Mouse (Mus musculus) kidney, postnatal 0 days (tissue): Measurements from ENCODE around the gene Fam174a. TPM values are rescaled to one million over a fixed set of nuclear protein-coding genes. Genes with fewer than 3 reads are reported as not detected.

Source experiments
- ATAC-seq: fragments of 200-750 bp; cut with Nextera tagmentation; replicated peaks from 2 replicates; pipeline ENCODE4 v1.8.0; 2017; ENCODE audit warnings: low read depth, moderate number of reproducible peaks, moderate TSS enrichment, moderate library complexity; ENCODE audit not compliant: low FRiP score
- DNase-seq: peaks from one replicate; pipeline ENCODE4 v3.0.0-alpha.2; 2016; ENCODE audit warnings: low spot score
- H3K27ac ChIP-seq: fragments of 300-500 bp; sonication (generic); 2 replicates; pipeline ENCODE4 v1.5.1; 2014; ENCODE audit warnings: mild to moderate bottlenecking
- H3K27me3 ChIP-seq: fragments of 300-500 bp; sonication (generic); 2 replicates; pipeline ENCODE4 v1.6.1; 2014; ENCODE audit warnings: low read length, mixed read lengths; ENCODE audit not compliant: insufficient read depth
- H3K36me3 ChIP-seq: fragments of 300-500 bp; sonication (generic); 2 replicates; pipeline ENCODE4 v1.6.1; 2014; ENCODE audit warnings: low read length, mixed read lengths; ENCODE audit not compliant: insufficient read depth
- H3K4me1 ChIP-seq: fragments of 300-500 bp; sonication (generic); replicated peaks from 2 replicates; pipeline ENCODE4 v1.6.1; 2014; ENCODE audit warnings: antibody characterized with exemption, low read length, mixed read lengths; ENCODE audit not compliant: insufficient read depth
- H3K4me2 ChIP-seq: fragments of 300-500 bp; sonication (generic); 2 replicates; pipeline ENCODE4 v1.6.1; 2014; ENCODE audit warnings: mild to moderate bottlenecking, low read length, moderate library complexity, mixed read lengths
- H3K4me3 ChIP-seq: fragments of 300-500 bp; sonication (generic); replicated peaks from 2 replicates; pipeline ENCODE4 v1.5.1; 2014; ENCODE audit warnings: low read depth, low read length
- H3K9ac ChIP-seq: fragments of 300-500 bp; sonication (generic); 2 replicates; pipeline ENCODE4 v1.6.1; 2014; ENCODE audit warnings: low read depth, low read length
- H3K9me3 ChIP-seq: fragments of 300-500 bp; sonication (generic); replicated peaks from 2 replicates; pipeline ENCODE4 v1.6.1; 2016; ENCODE audit warnings: low read length, inconsistent platforms, mixed read lengths
- CTCF ChIP-seq: IDR thresholded peaks from 2 replicates; pipeline ENCODE4 v1.5.1; 2016; ENCODE audit warnings: antibody characterized with exemption, low read depth, mild to moderate bottlenecking, moderate library complexity
- WGBS: fragments of 180-500 bp; shearing (Covaris S2); extraction: QIAGEN DNeasy Blood & Tissue Kit; methylation state at CpG from one replicate; pipeline ENCODE4 v1.1.7; 2014; 5-methylcytosine and 5-hydroxymethylcytosine counted together
- polyA plus RNA-seq: library from polyadenylated mRNA; unstranded; fragments of >200 nt; fragmentation: Nextera tagmentation; extraction: Ambion mirVana; gene quantifications from 2 replicates; pipeline ENCODE4 v1.2.1, GENCODE M21; 2015

Fam174a gene
- polyA plus RNA-seq, 1 experiment from 2014 or later = 47.6 TPM

- WGBS = 80% methylated on average over 6 of the region's 6 CpGs
- H3K27ac ChIP-seq = no peak overlapping the region
- no peak for DNase-seq
- H3K4me3 ChIP-seq = no peak overlapping the region
- H3K27me3 ChIP-seq = no peaks in the 10 kb centered on the region
- peaks cover 5% of the 10 kb centered on the region; the same call in 1 of the 2 replicates for H3K4me1 ChIP-seq
- ATAC-seq = no peak
- H3K36me3 ChIP-seq = no peaks in the 10 kb centered on the region
- TF ChIP-seq CTCF = no peak
- H3K9me3 ChIP-seq = no peaks in the 10 kb centered on the region
- H3K9ac ChIP-seq = no peak overlapping the region
- H3K4me2 ChIP-seq = no peak overlapping the region
Observed at GRCm38 (mm10) chr1:95315981-95316380, 2.6 kb downstream of the Fam174a start.

GRCm38 (mm10) chr1:95322219-95322618 is 8.8 kb downstream of the Fam174a start:
- DNase-seq (no peak), ATAC-seq (no peak)
- Histone ChIP-seq H3K4me1 (no peaks in the 10 kb centered on the region), H3K9me3 (no peaks in the 10 kb centered on the region), H3K36me3 (0 out of 2 replicates have a peak, but pooled peaks cover 11% of the 10 kb centered on the region), H3K27ac (no peak overlapping the region), H3K27me3 (no peaks in the 10 kb centered on the region), H3K9ac (no peak overlapping the region), H3K4me2 (no peak overlapping the region), H3K4me3 (no peak overlapping the region)
- no peak for TF ChIP-seq CTCF
- 50% methylated on average over 2 of the region's 2 CpGs for WGBS

- ATAC-seq = no peak
- Histone ChIP-seq H3K4me3 (no peak overlapping the region), H3K4me1 (no peaks in the 10 kb centered on the region), H3K36me3 (0 out of 2 replicates have a peak, but pooled peaks cover 12% of the 10 kb centered on the region), H3K9me3 (no peaks in the 10 kb centered on the region), H3K4me2 (no peak overlapping the region), H3K27ac (no peak overlapping the region), H3K27me3 (no peaks in the 10 kb centered on the region), H3K9ac (no peak overlapping the region)
- DNase-seq = no peak
- WGBS = 80% methylated on average over 7 of the region's 7 CpGs
- TF ChIP-seq CTCF = no peak
Observed at GRCm38 (mm10) chr1:95323004-95323403, 9.6 kb downstream of the Fam174a start.

- no peak overlapping the region for H3K4me2 ChIP-seq
- H3K4me3 ChIP-seq = no peak overlapping the region
- TF ChIP-seq CTCF = no peak
- no peak overlapping the region for H3K9ac ChIP-seq
- peaks cover 15% of the 10 kb centered on the region; the same call in 1 of the 2 replicates for H3K36me3 ChIP-seq
- DNase-seq (no peak), ATAC-seq (no peak)
- no peaks in the 10 kb centered on the region for H3K4me1 ChIP-seq
- no peaks in the 10 kb centered on the region for H3K9me3 ChIP-seq
- no peak overlapping the region for H3K27ac ChIP-seq
- no peaks in the 10 kb centered on the region for H3K27me3 ChIP-seq
Observed at GRCm38 (mm10) chr1:95326856-95327255, 13.4 kb downstream of the Fam174a start.

- Histone ChIP-seq H3K36me3 (no peaks in the 10 kb centered on the region), H3K27ac (no peak overlapping the region), H3K4me3 (no peak overlapping the region), H3K9me3 (no peaks in the 10 kb centered on the region), H3K4me1 (no peaks in the 10 kb centered on the region), H3K9ac (no peak overlapping the region), H3K27me3 (no peaks in the 10 kb centered on the region), H3K4me2 (no peak overlapping the region)
- DNase-seq (no peak), ATAC-seq (no peak)
- no peak for TF ChIP-seq CTCF
Observed at GRCm38 (mm10) chr1:95339618-95340017, 26.2 kb downstream of the Fam174a start.

GRCm38 (mm10) chr1:95342242-95342641 is 28.8 kb downstream of the Fam174a start:
- no peak overlapping the region for H3K4me2 ChIP-seq
- H3K4me3 ChIP-seq = no peak overlapping the region
- H3K36me3 ChIP-seq = no peaks in the 10 kb centered on the region
- H3K9me3 ChIP-seq = no peaks in the 10 kb centered on the region
- ATAC-seq (no peak), DNase-seq (no peak)
- H3K9ac ChIP-seq = no peak overlapping the region
- no peak for TF ChIP-seq CTCF
- H3K27me3 ChIP-seq = no peaks in the 10 kb centered on the region
- no peaks in the 10 kb centered on the region for H3K4me1 ChIP-seq
- H3K27ac ChIP-seq = no peak overlapping the region
